Mouse (Mus musculus): ENCODE data around the gene Abca8a.

Gene Abca8a

DNA sequence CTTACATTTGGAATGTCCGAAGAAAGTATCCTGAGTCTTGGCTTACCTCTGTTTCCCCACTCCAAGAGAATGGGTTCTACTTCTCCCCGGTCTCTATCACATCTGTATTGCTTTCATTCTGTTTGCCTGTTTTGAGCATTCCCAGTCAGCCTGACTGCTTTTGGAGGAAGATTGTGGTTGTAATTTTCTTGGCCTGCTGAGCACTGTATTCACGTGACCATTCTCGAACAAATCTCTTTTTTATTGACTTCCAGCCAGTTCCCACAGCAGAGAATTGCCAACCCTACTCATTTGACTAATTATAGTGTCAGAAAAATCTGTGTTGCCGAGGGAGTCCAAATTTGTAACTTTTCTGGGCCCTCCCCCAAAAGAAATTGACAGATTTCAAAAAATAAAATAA lies at the start of gene Abca8a:
Abca8a (minus strand) TSS at position 121 of the 400 bp plus-strand sequence.
- DNase-seq (ENCODE audit: low spot score in 2 of 2): no peak

- no peak for DNase-seq (ENCODE audit: low spot score in 2 of 2)
Measured at GRCm38 (mm10) chr11:110145421-110145820, 49.6 kb upstream of the Abca8a start.

- no peak for DNase-seq (ENCODE audit: low spot score in 2 of 2)
Measured at GRCm38 (mm10) chr11:110130760-110131159, 35.0 kb upstream of the Abca8a start.

DNA sequence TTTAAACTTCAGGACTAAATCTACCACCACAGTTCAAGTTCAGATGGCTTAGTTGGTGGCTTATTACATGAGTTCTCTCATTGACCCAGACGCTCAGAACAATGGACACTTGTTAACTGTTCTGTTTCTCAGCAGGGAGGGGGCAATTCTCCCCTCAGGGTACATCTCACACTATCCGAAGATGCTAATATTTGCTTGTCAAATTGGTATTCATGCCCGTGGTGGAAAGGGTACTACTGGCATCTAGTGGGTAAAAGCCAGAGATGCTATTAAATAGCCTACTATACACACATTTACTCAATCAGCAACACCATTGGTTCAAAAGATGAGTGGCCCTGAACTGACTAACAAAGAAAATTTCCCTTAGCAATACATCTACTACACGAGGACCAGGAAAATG lies 15.4 kb upstream of the Abca8a start:
- no peak for DNase-seq (ENCODE audit: low spot score in 2 of 2)

DNA sequence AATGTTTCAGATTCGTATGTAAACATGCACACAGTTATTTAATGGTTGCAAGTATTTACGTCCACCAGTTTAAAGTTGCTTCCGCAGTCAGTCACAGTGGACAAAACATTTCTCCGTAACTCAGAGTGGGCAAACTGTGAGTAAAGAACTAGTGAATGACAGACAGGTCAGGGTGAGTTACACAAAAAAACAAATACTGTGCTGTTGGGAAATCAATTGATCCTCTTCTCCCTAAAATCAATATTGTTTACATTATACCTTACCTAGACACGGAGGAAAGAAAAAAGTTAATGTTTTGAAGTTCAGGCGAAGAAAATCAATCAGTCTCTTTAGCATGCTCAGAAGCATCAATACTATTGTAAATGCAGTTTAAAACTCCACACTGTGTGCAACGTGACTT lies 5.7 kb upstream of the Abca8a start:
- no peak for DNase-seq (ENCODE audit: low spot score in 2 of 2)

DNA sequence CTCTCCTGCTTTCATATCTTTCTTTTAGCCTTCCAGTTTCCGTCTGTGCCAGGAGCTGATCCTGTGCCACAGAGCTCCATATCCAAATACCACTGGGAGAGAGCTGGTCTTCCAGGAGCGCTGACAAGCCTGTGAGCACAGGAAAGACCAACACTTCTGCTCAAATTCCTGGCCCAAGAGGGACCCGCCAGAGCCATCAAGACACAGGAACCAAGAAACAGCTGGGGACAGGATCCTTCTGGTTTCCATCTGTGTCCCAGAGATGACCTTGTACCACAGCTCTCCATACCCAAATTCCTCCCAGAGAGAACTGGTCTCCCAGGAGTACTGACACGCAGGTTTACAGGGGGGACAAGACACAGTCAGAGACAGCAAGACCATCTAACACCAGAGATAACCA lies 3.1 kb upstream of the Abca8a start:
- no peak for DNase-seq (ENCODE audit: low spot score in 2 of 2)

DNA sequence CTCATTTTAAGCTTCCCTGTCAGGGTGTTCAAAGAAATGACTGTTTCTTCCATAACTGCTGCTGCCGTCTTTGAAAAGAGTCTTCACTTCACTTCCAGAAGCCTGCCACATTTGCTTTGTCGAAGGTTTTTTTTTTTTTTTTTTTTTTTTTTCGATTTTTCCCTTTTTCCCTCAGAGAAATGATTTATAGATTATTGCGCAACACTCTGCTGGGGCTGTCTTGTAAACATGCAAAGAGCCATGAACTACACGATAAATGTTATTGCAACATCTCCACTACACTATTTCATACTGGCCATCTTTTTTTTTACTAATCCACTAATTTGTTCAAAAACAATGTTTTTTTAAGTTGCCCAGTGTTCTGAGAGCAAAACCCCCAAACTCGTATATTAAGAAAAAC lies 1.7 kb upstream of the Abca8a start:
- no peak for DNase-seq (ENCODE audit: low spot score in 2 of 2)

DNA sequence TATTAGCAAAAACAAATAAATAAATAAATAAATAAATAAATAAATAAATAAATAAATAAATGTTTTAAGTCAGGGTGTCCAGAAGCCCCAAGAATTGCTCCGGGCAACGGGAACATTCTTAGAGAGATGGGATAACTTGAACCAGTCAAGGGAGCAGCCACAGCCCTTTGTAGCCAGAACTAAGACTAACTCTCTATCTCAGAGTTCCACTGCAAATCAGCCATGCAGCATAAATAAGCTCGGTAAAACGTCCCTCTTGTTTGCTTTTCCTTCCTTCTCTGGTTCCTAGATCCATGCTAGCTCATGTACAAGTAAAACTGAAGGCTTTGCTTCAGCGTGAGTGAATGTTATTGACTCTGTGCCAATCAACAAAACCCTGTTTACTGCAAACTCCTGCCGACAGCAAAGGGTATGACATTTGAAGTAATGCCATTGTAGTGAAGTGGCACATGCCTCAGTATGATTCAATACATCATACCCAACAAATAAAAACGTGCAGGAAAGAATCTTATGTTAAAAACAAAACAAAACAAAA lies 865 bp downstream of the Abca8a start:
- DNase-seq (ENCODE audit: low spot score in 2 of 2): no peak

GRCm38 (mm10) chr11:110094236-110094635 lies 1.5 kb downstream of the Abca8a start:
- no peak for DNase-seq (ENCODE audit: low spot score in 2 of 2)

- no peak for DNase-seq (ENCODE audit: low spot score in 2 of 2)
Measured at GRCm38 (mm10) chr11:110091328-110091727, 4.5 kb downstream of the Abca8a start.

DNA sequence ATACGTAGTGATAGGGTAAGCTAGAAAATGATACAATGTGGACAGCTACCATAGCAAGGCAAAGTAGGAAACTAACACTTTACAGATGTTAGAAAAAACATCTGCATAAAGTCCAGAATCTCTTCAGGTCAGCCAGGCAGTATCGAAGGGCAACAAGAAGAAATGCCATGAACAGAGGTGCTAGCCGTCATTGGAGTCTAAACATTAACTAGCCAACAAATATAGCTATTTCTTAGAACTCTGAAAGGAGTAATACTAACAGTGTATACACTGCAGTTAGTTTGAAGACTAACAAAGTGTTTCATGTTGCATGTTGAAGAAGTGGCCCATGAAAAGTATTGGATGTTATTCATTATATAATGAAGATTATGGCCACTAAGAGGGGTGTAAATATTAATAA lies 23.6 kb downstream of the Abca8a start:
- no peak for DNase-seq (ENCODE audit: low spot score in 2 of 2)

- DNase-seq (ENCODE audit: low spot score in 2 of 2): no peak
Measured at GRCm38 (mm10) chr11:110061032-110061431, 34.7 kb downstream of the Abca8a start.

DNA sequence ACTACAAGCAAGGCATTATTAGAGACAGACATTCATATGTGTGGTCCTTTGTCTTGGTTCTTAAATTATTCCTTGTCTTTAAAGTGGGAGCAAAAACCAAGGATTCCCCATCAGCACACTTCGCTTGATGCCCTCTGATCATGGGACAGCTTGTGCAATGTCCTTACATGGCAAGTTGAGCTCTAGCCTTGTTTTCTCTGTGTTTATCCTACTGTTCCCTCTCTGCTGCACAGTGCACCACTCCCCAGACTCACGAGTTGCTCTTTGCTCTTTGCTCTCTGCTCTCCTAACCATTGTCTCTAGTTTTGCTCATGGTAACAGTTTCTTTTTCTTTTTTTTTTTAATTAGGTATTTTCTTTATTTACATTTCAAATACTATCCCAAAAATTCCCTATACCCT lies 35.7 kb downstream of the Abca8a start:
- no peak for DNase-seq (ENCODE audit: low spot score in 2 of 2)

DNA sequence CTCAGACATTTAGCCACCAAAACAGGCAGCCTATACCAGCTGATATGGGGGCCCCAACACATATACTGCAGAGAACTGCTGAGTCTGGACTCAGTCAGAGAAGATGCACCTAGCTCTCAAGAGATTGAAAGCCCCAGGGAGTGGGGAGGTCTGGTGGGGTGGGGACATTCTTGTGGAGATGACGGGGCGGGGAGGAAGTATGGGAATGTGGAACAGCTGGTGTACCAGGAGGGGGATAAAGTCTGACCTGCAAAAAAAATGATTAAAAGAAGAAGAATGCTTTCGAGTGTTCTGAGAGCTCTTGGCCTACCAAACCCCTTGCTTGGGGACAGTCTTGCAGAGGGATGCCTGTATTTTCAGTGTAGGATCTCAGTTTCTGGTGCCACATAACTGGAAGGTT lies 42.1 kb downstream of the Abca8a start:
- no peak for DNase-seq (ENCODE audit: low spot score in 2 of 2)

- no peak for DNase-seq (ENCODE audit: low spot score in 2 of 2)
Measured at GRCm38 (mm10) chr11:110037795-110038194, 58.0 kb downstream of the Abca8a start.

DNA sequence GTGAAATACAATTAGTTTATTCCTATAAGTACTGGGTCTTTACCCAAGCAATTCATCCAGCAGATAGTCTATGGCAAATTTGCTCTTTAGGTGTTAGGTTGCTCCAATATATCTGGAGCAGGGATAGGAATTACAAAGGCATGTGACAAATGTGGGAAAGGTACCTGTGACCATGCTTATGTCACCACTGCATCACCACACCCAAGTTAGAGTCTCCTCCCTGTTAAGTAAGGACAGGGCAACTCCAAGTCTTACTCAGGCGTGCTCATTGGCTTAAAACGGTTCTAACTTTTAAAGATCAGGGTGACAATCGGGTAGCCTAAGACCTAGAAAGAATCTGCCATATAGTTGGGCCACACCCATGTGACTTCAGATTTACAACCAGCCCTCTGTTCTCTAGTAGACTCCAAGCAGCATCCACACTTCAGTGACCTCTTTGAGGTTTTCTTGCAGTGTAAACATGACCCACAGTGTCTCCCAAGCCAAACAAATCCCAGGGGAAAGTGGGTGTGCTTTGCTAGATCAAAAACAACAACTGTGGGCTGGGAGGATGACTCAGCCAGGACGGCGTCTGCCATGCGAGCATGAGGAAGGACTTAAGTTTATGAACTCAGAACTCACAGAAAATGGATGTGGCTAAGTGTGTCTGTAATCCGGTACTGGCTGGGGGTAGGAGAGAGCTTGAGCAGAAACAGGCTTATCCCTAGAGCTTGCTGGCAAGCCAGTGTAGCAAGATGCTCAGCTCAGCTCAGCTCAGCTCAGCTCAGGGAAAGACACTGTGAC lies 66.7 kb downstream of the Abca8a start:
- DNase-seq (ENCODE audit: low spot score in 2 of 2): no peak

DNA sequence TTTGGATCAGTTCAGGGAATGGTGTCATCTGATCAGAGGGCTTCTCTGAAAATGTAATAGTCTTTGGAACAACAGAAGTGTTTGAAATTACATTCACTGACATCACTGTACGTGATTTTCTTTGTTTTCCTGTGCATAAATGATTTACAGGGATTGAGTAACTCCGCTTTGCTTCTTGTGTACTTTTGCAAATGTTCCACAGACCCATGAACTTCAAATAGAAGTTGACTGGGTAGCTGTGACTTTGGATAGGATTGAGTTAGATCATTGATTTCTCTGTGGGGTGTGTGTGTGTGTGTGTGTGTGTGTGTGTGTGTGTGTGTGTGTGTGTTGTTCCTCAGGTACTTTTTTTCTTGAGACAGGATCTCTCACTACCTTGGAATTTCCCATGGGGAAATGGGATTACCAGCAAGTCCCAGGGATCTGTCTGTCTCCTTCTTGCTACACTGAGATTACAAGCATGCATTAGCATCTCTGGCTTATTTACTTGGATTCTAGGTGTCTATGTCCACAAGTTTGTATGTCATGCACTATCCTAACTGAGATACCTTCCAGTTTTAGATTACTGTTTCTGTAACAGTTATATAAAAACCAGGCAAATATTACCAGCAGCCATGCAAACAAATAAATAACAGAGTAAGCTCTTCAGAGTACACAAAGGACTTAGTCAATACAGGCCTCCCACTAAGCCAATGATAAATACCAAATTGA lies 84.8 kb downstream of the Abca8a start:
- DNase-seq (ENCODE audit: low spot score in 2 of 2): no peak

GRCm38 (mm10) chr11:109995624-109996023 lies 100.2 kb downstream of the Abca8a start, which contains the start of gene Abca8b:
Gene Abca8b, minus strand, starts transcription at chr11:109995845.
- DNase-seq (ENCODE audit: low spot score in 2 of 2): no peak

- no peak for DNase-seq (ENCODE audit: low spot score in 2 of 2)
Measured at GRCm38 (mm10) chr11:109995013-109995412, 100.8 kb downstream of the Abca8a start.

DNA sequence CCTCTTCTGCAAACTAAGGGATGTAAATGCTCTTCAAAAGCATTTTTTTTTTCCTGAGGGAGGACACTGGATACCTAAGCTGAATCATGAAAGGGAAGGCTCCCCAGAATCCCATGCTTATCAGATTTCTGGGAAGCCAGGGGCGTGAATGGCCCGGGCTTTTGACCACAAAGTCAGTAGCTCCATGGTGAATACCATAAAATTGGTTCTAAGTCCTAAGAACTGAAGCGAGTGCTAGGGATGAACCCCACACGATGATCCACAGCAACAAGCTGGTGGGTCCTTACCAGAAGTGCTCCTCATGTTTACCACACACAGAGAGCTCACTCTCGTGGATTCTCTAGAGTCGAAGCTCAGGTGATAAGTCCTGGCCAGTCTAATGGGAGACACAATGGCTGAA lies 101.8 kb downstream of the Abca8a start:
- DNase-seq (ENCODE audit: low spot score in 2 of 2): no peak

- no peak for DNase-seq (ENCODE audit: low spot score in 2 of 2)
Measured at GRCm38 (mm10) chr11:109991270-109991669, 104.5 kb downstream of the Abca8a start.

GRCm38 (mm10) chr11:109990256-109990655 lies 105.5 kb downstream of the Abca8a start:
- no peak for DNase-seq (ENCODE audit: low spot score in 2 of 2)

DNA sequence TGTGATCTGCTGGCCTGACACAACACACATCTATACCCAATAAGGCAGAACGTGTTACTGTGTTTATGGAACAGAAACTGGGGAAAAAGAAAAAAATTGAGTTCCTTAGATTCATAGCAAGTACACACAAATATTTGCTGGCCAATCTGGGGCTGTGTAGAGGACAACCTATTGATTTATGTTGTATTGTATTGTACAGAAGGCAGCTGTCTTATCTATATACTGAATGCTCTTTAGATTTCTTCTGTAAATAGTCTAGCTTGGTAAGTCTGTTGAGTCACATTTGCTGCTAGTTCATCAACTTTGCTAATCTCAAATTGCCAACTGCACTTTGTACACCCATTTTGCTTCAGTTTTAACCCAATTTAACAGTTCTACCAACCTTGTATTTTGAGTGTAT lies 107.6 kb downstream of the Abca8a start:
- no peak for DNase-seq (ENCODE audit: low spot score in 2 of 2)
